Mouse (Mus musculus): Measurements from ENCODE around the gene Rspry1. TPM values are rescaled to one million over a fixed set of nuclear protein-coding genes. Genes with fewer than 3 reads are reported as not detected.

The Rspry1 gene
- polyA plus RNA-seq, 1 experiment from 2014 or later = 19.4 TPM

GRCm38 (mm10) chr8:94633564-94634194, 31.9 kb downstream of the Rspry1 start:
- peaks cover 25% of the 10 kb centered on the region; the same call in 1 of the 2 replicates for H3K36me3 ChIP-seq (ENCODE audit: insufficient read depth, low read length)
- WGBS = 65% methylated on average over 2 of the region's 2 CpGs
- TF ChIP-seq EP300 (IDR thresholded peaks at IDR 0.05) = no peak
- no peak for TF ChIP-seq CTCF (IDR thresholded peaks at IDR 0.05)
- H3K9ac ChIP-seq (replicated peaks; ENCODE audit: low read depth) = no peak overlapping the region
- no peak overlapping the region for H3K4me2 ChIP-seq (replicated peaks; ENCODE audit: low read depth, low read length)
- DNase-seq (ENCODE audit: low spot score) = no peak
- H3K27me3 ChIP-seq (replicated peaks; ENCODE audit: insufficient read depth, low read length) = no peaks in the 10 kb centered on the region
- H3K9me3 ChIP-seq (ENCODE audit: low read length) = no peaks in the 10 kb centered on the region
- no peak for ATAC-seq
- H3K4me3 ChIP-seq (ENCODE audit: low read depth, low read length) = no peak overlapping the region
- no peaks in the 10 kb centered on the region for H3K4me1 ChIP-seq (ENCODE audit: insufficient read depth, low read depth, low read length)
- no peak overlapping the region for H3K27ac ChIP-seq (ENCODE audit: low read length)

DNA sequence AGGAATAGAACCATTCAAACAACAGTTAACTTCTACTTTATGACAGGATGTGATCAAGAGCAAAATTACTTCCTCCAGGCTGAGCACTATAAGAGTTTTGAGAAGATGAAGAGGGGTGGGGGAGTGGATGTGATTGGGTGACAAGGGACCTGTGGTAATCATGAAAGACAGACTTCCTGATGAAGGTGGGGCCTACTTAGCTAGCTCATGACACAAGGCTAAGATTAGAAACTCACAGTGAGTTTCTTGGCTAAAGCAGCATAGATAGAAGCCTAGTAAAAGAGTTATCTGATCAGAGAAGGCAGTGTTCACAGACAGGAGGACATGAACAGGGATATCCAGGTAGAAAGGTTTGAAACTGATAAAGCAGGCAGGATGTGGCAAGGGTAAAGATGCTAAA, 32.5 kb downstream of the Rspry1 start:
- TF ChIP-seq EP300 (IDR thresholded peaks at IDR 0.05) (no peak), CTCF (IDR thresholded peaks at IDR 0.05) (no peak)
- Histone ChIP-seq H3K27me3 (replicated peaks; ENCODE audit: insufficient read depth, low read length) (no peaks in the 10 kb centered on the region), H3K36me3 (ENCODE audit: insufficient read depth, low read length) (peaks cover 25% of the 10 kb centered on the region; the same call in 1 of the 2 replicates), H3K4me2 (replicated peaks; ENCODE audit: low read depth, low read length) (no peak overlapping the region), H3K4me3 (ENCODE audit: low read depth, low read length) (no peak overlapping the region), H3K9me3 (ENCODE audit: low read length) (no peaks in the 10 kb centered on the region), H3K27ac (ENCODE audit: low read length) (no peak overlapping the region), H3K4me1 (ENCODE audit: insufficient read depth, low read depth, low read length) (no peaks in the 10 kb centered on the region), H3K9ac (replicated peaks; ENCODE audit: low read depth) (no peak overlapping the region)
- DNase-seq (ENCODE audit: low spot score) = no peak
- ATAC-seq = no peak

DNA sequence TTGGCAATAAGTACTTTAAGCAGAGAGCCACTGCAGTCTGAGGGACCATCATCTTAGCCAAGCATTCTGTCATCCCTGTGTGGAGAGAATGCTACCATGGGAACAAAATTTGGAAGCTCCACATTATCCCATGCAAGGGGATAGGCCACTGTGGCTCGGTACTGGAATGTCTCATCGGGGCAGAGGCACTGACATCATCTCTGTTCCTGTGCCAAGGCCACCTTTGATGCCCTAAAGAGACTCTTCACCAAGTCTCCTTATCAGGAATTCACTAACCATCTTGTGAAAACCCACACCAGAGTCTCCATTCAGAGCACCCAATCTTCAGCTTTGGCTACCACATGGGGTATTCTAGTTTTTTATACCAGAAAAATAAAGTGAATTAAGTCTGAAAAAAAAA, 39.4 kb downstream of the Rspry1 start:
- 98% methylated on average over 2 of the region's 2 CpGs for WGBS
- Histone ChIP-seq H3K27ac (ENCODE audit: low read length) (no peak overlapping the region), H3K9ac (replicated peaks; ENCODE audit: low read depth) (no peak overlapping the region), H3K36me3 (ENCODE audit: insufficient read depth, low read length) (peaks cover 34% of the 10 kb centered on the region), H3K4me1 (ENCODE audit: insufficient read depth, low read depth, low read length) (no peaks in the 10 kb centered on the region), H3K4me3 (ENCODE audit: low read depth, low read length) (no peak overlapping the region), H3K9me3 (ENCODE audit: low read length) (no peaks in the 10 kb centered on the region), H3K4me2 (replicated peaks; ENCODE audit: low read depth, low read length) (no peak overlapping the region), H3K27me3 (replicated peaks; ENCODE audit: insufficient read depth, low read length) (no peaks in the 10 kb centered on the region)
- TF ChIP-seq CTCF (IDR thresholded peaks at IDR 0.05) (no peak), EP300 (IDR thresholded peaks at IDR 0.05) (no peak)
- ATAC-seq (no peak), DNase-seq (ENCODE audit: low spot score) (no peak)

- Histone ChIP-seq H3K27ac (ENCODE audit: low read length) (no peak overlapping the region), H3K36me3 (ENCODE audit: insufficient read depth, low read length) (peaks cover 39% of the 10 kb centered on the region), H3K9ac (replicated peaks; ENCODE audit: low read depth) (no peak overlapping the region), H3K27me3 (replicated peaks; ENCODE audit: insufficient read depth, low read length) (no peaks in the 10 kb centered on the region), H3K4me2 (replicated peaks; ENCODE audit: low read depth, low read length) (no peak overlapping the region), H3K4me1 (ENCODE audit: insufficient read depth, low read depth, low read length) (no peaks in the 10 kb centered on the region), H3K4me3 (ENCODE audit: low read depth, low read length) (no peak overlapping the region), H3K9me3 (ENCODE audit: low read length) (no peaks in the 10 kb centered on the region)
- TF ChIP-seq CTCF (IDR thresholded peaks at IDR 0.05) = peak; percentile 21
- no peak for TF ChIP-seq EP300 (IDR thresholded peaks at IDR 0.05)
- ATAC-seq (no peak), DNase-seq (ENCODE audit: low spot score) (peak; percentile 24)
- WGBS = 85% methylated on average over 3 of the region's 3 CpGs
Measured at GRCm38 (mm10) chr8:94641938-94642337, 40.2 kb downstream of the Rspry1 start.

DNA sequence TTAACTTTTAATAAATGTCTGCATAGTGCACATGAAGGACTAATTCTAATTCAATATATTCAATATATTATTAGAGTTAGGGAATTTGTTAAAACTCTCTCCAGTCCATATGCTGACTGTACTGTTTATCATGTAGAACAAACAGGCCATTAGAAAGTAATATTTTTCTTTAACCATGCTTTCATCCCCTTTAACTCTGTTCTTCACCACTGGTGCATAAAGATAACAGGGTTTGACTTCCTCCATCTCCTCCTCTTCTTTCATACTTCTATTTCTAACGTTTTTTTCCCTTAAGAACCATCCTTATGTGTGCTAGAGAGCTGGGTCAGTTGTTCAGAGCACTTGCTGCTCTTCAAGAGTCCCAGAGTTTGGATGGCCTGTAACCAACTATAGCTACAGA, 43.5 kb downstream of the Rspry1 start:
- ATAC-seq = no peak
- peaks cover 27% of the 10 kb centered on the region for H3K36me3 ChIP-seq (ENCODE audit: insufficient read depth, low read length)

GRCm38 (mm10) chr8:94646165-94646564, 44.4 kb downstream of the Rspry1 start:
- DNase-seq (ENCODE audit: low spot score) (no peak), ATAC-seq (no peak)
- Histone ChIP-seq H3K4me1 (ENCODE audit: insufficient read depth, low read depth, low read length) (no peaks in the 10 kb centered on the region), H3K9ac (replicated peaks; ENCODE audit: low read depth) (no peak overlapping the region), H3K9me3 (ENCODE audit: low read length) (no peaks in the 10 kb centered on the region), H3K27ac (ENCODE audit: low read length) (no peak overlapping the region), H3K4me3 (ENCODE audit: low read depth, low read length) (no peak overlapping the region), H3K4me2 (replicated peaks; ENCODE audit: low read depth, low read length) (no peak overlapping the region), H3K36me3 (ENCODE audit: insufficient read depth, low read length) (peaks cover 25% of the 10 kb centered on the region), H3K27me3 (replicated peaks; ENCODE audit: insufficient read depth, low read length) (no peaks in the 10 kb centered on the region)
- 97% methylated on average over 3 of the region's 3 CpGs for WGBS
- no peak for TF ChIP-seq CTCF (IDR thresholded peaks at IDR 0.05)
- TF ChIP-seq EP300 (IDR thresholded peaks at IDR 0.05) = no peak

More for the DNA sequence above, 43.5 kb downstream of the Rspry1 start:
- WGBS = 62% methylated on average over 1 of the region's 1 CpGs
- H3K27me3 ChIP-seq (replicated peaks; ENCODE audit: insufficient read depth, low read length) = no peaks in the 10 kb centered on the region
- no peak overlapping the region for H3K9ac ChIP-seq (replicated peaks; ENCODE audit: low read depth)
- TF ChIP-seq EP300 (IDR thresholded peaks at IDR 0.05) (no peak), CTCF (IDR thresholded peaks at IDR 0.05) (no peak)
- no peaks in the 10 kb centered on the region for H3K9me3 ChIP-seq (ENCODE audit: low read length)
- no peak for DNase-seq (ENCODE audit: low spot score)
- no peak overlapping the region for H3K27ac ChIP-seq (ENCODE audit: low read length)
- no peak overlapping the region for H3K4me2 ChIP-seq (replicated peaks; ENCODE audit: low read depth, low read length)
- no peaks in the 10 kb centered on the region for H3K4me1 ChIP-seq (ENCODE audit: insufficient read depth, low read depth, low read length)
- H3K4me3 ChIP-seq (ENCODE audit: low read depth, low read length) = no peak overlapping the region
